Mouse (Mus musculus): Measurements from ENCODE around the gene Fbxo46. TPM values are rescaled to one million over a fixed set of nuclear protein-coding genes. Genes with fewer than 3 reads are reported as not detected.
"Not testable (repeated sequence)": the region's sequence is repeated elsewhere in the genome, so short reads cannot be mapped to it uniquely, and the experiment has no call there.

Gene Fbxo46
- polyA plus RNA-seq, 1 experiment from 2014 or later = 18.4 TPM

DNA sequence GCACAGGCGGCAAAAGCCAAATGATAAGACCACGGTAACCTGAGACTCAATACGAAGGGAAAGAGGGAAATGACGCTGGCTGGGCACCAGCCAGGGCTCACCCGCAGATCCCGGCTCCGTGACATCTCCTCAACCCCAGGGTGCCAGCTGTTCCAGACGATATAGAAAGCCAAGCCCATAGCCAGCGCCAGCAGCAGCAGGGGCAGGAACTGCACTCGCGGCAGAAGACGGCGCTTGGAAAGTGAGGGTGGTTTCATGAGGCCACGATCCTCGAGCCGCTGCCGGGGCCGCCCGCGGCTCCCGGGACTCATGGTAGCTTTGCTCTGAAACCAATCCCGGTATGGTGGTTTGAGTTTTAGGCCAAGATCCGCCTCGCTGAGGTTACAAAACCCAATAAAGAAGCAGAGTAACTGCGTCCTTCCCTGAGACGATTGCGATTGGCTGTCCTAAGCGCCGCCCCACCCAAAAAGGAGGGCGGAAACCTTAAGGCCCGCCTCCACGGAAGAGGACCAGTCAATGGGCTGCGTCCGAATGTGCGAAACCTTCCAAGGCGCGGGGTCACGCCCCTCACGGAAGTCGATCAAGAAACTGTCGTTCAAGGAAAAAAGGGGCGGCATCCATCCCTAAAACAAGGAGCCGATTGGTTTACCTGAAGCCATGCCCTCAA is 29.3 kb downstream of the Fbxo46 start, which contains the start of gene Qpctl:
Qpctl (minus strand) TSS at position 417 of the 667 bp plus-strand sequence.
- under 1% methylated on average over 43 of the region's 43 CpGs for whole genome bisulfite sequencing

GRCm38 (mm10) chr7:19149626-19150025 is 30.0 kb downstream of the Fbxo46 start, which contains the start of gene Snrpd2:
Snrpd2 (plus strand) TSS chr7:19149722.
- under 1% methylated on average over 24 of the region's 24 CpGs for WGBS
- Histone ChIP-seq H3K27ac (peak within 1 kb of the TSS; percentile 86), H3K27me3 (ENCODE audit: poor library complexity, severe bottlenecking) (no peaks in the 10 kb centered on the region), H3K9me3 (no peaks in the 10 kb centered on the region), H3K36me3 (replicated peaks) (peaks cover 49% of the 10 kb centered on the region), H3K4me1 (peaks cover 30% of the 10 kb centered on the region), H3K4me3 (peak within 1 kb of the TSS; percentile 89)
- peak; percentile 99 for DNase-seq (ENCODE audit: extremely low spot score, low spot score)

More for the DNA sequence above, 29.3 kb downstream of the Fbxo46 start, which contains the start of gene Qpctl:
- Histone ChIP-seq H3K4me1 (peaks cover 30% of the 10 kb centered on the region), H3K27ac (peak within 1 kb of the TSS; percentile 86), H3K4me3 (peak within 1 kb of the TSS; percentile 89), H3K36me3 (replicated peaks) (peaks cover 45% of the 10 kb centered on the region), H3K27me3 (ENCODE audit: poor library complexity, severe bottlenecking) (no peaks in the 10 kb centered on the region), H3K9me3 (no peaks in the 10 kb centered on the region)
- peak; percentile 96 for DNase-seq (ENCODE audit: extremely low spot score, low spot score)

DNA sequence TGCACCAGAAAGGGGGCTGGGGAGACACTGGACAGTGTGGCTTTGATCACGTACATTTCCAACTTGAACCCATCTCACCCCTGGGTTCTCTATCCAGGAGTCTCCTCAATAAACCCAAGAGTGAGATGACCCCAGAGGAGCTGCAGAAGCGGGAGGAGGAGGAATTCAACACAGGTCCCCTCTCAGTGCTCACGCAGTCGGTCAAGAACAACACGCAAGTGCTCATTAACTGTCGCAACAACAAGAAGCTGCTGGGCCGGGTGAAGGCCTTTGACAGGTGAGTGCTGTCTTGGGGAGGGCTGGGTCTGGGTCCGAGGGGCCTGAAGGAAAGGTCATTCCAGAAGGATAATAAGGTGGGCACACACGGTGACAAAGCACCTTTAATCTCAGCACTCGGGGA is 31.5 kb downstream of the Fbxo46 start:
- Histone ChIP-seq H3K4me1 (peaks cover 33% of the 10 kb centered on the region), H3K4me3 (peak overlapping the region; percentile 89; the same call in 1 of the 2 replicates), H3K36me3 (replicated peaks) (peaks cover 56% of the 10 kb centered on the region)
- not testable (repeated sequence) for H3K27me3 ChIP-seq (ENCODE audit: poor library complexity, severe bottlenecking); H3K9me3 ChIP-seq; H3K27ac ChIP-seq; DNase-seq (ENCODE audit: extremely low spot score, low spot score)
- WGBS = 93% methylated on average over 10 of the region's 10 CpGs

GRCm38 (mm10) chr7:19154796-19155195 is 35.1 kb downstream of the Fbxo46 start:
- H3K36me3 ChIP-seq (replicated peaks) = peaks cover 52% of the 10 kb centered on the region
- peaks cover 21% of the 10 kb centered on the region for H3K27me3 ChIP-seq (ENCODE audit: poor library complexity, severe bottlenecking)
- WGBS = 85% methylated on average over 8 of the region's 8 CpGs
- DNase-seq (ENCODE audit: extremely low spot score, low spot score) = no peak
- peaks cover 31% of the 10 kb centered on the region for H3K4me1 ChIP-seq
- no peaks in the 10 kb centered on the region for H3K9me3 ChIP-seq
- H3K4me3 ChIP-seq = no peak overlapping the region
- H3K27ac ChIP-seq = no peak overlapping the region

DNA sequence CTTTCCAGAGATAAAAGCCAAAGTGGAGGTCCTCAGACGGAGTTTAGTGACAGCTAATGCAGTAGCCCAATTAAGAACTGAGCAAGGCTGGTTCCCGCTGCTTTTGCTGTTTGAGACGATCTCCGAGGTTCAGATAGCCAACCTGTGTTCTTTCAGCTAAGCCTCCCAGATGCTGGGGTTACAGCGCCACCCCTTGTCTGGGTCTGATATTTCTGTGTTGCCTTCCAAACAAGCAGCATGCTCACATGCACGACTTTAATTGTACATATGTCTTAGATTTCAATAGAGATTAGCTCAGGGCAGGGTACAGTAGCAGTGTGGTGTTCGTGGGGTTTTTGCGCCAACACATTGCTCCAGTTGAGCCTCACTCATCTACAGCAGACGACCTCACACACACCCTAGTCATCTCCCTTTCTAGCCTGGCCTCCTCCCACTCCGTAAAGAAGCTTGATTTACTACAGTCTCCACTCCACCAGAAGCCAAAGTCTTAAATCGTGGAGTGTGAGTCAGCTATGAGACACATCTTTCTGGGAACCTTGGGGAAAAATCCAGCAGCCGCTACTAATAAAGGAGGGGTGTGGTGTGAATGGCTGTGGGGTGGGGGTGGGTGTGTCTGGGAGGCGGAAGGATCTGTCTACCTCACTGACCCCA is 36.3 kb downstream of the Fbxo46 start:
- no peaks in the 10 kb centered on the region for H3K9me3 ChIP-seq
- peaks cover 51% of the 10 kb centered on the region for H3K36me3 ChIP-seq (replicated peaks)
- no peak overlapping the region for H3K27ac ChIP-seq
- 64% methylated on average over 13 of the region's 13 CpGs for WGBS
- peaks cover 33% of the 10 kb centered on the region for H3K27me3 ChIP-seq (ENCODE audit: poor library complexity, severe bottlenecking)
- H3K4me1 ChIP-seq = peaks cover 31% of the 10 kb centered on the region
- no peak overlapping the region for H3K4me3 ChIP-seq
- no peak for DNase-seq (ENCODE audit: extremely low spot score, low spot score)

DNA sequence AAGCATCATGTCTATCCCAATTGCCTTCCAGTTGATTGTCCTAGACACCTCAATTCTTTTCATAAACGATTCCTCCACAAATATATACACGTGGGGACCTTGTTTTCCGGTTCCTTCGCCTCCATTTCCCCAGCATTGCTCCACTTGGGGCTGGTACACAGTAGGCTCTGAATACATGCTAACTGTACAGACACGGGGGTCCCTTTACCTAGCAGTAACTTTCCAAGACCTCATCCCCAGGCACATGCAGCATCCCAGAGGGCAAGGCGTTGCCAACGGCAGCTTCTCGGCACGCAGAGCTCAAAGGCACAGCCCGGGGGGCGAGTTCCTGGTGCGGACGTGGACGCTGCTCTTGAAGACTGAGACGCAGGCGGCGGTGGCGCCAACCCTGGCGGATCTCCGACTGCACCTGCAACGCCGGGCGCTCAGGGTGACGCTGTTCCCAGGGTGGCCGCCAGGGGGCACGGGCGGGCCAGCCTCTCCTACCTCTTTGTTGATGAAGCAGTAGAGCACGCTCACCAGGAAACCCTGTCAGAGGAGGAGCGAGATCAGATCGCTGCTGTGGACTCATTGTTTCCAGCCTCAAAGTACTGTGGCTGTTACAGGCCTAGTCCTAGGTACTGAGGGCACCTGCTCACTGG is 37.6 kb downstream of the Fbxo46 start:
- Histone ChIP-seq H3K4me1 (peaks cover 28% of the 10 kb centered on the region), H3K27me3 (ENCODE audit: poor library complexity, severe bottlenecking) (peaks cover 42% of the 10 kb centered on the region), H3K9me3 (no peaks in the 10 kb centered on the region), H3K27ac (peak overlapping the region; percentile 76), H3K4me3 (peak overlapping the region; percentile 38), H3K36me3 (replicated peaks) (peaks cover 38% of the 10 kb centered on the region)
- peak; percentile 89 for DNase-seq (ENCODE audit: extremely low spot score, low spot score)
- 7% methylated on average over 30 of the region's 30 CpGs for WGBS

- WGBS = 76% methylated on average over 11 of the region's 11 CpGs
- Histone ChIP-seq H3K27ac (no peak overlapping the region), H3K4me1 (peaks cover 30% of the 10 kb centered on the region), H3K9me3 (no peaks in the 10 kb centered on the region), H3K27me3 (ENCODE audit: poor library complexity, severe bottlenecking) (peaks cover 55% of the 10 kb centered on the region), H3K36me3 (replicated peaks) (peaks cover 24% of the 10 kb centered on the region), H3K4me3 (no peak overlapping the region)
- DNase-seq (ENCODE audit: extremely low spot score, low spot score) = no peak
These were observed 38.9 kb downstream of the Fbxo46 start for GRCm38 (mm10) chr7:19158601-19159000.

- H3K27me3 ChIP-seq (ENCODE audit: poor library complexity, severe bottlenecking) = peaks cover 63% of the 10 kb centered on the region
- H3K4me3 ChIP-seq = peak overlapping the region; percentile 55
- DNase-seq (ENCODE audit: extremely low spot score, low spot score) = no peak
- H3K27ac ChIP-seq = no peak overlapping the region
- no peaks in the 10 kb centered on the region for H3K9me3 ChIP-seq
- peaks cover 38% of the 10 kb centered on the region for H3K4me1 ChIP-seq
- 16% methylated on average over 18 of the region's 18 CpGs for WGBS
- peaks cover 16% of the 10 kb centered on the region for H3K36me3 ChIP-seq (replicated peaks)
These were observed 39.8 kb downstream of the Fbxo46 start for GRCm38 (mm10) chr7:19159411-19159810.

DNA sequence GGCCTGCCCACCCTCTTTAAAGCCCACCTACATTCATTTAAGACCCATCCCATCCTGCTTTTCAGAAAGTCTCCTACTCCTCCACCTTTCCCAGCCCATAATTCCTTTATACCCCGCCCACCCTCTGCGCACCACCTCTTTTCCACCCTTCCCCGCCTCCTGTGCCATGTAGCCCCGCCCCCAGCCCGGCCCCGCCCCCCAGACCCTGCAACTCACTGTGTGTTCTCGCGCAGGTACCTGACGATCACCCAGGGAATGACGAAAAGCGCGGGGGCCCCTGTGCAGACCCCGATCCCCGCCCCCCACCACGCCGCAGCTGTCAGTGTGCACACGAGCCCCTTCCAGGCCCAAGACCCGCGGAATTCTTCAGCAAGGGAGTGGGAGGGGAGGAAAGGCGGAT is 40.5 kb downstream of the Fbxo46 start:
- Histone ChIP-seq H3K4me3 (peak overlapping the region; percentile 55), H3K27me3 (ENCODE audit: poor library complexity, severe bottlenecking) (peaks cover 70% of the 10 kb centered on the region), H3K4me1 (peaks cover 45% of the 10 kb centered on the region), H3K27ac (0 out of 2 replicates have a peak overlapping the region, but pooled peaks have one; percentile 20), H3K9me3 (no peaks in the 10 kb centered on the region), H3K36me3 (replicated peaks) (peaks cover 9% of the 10 kb centered on the region)
- DNase-seq (ENCODE audit: extremely low spot score, low spot score) = peak; percentile 73
- under 1% methylated on average over 20 of the region's 20 CpGs for WGBS

GRCm38 (mm10) chr7:19162928-19163327 is 43.3 kb downstream of the Fbxo46 start:
- Histone ChIP-seq H3K9me3 (0 out of 2 replicates have a peak, but pooled peaks cover 6% of the 10 kb centered on the region), H3K27ac (no peak overlapping the region), H3K36me3 (replicated peaks) (no peaks in the 10 kb centered on the region), H3K27me3 (ENCODE audit: poor library complexity, severe bottlenecking) (peaks cover 84% of the 10 kb centered on the region), H3K4me3 (no peak overlapping the region), H3K4me1 (peaks cover 42% of the 10 kb centered on the region)
- 90% methylated on average over 7 of the region's 7 CpGs for WGBS
- no peak for DNase-seq (ENCODE audit: extremely low spot score, low spot score)

- peaks cover 78% of the 10 kb centered on the region for H3K27me3 ChIP-seq (ENCODE audit: poor library complexity, severe bottlenecking)
- 34% methylated on average over 12 of the region's 12 CpGs for WGBS
- H3K4me1 ChIP-seq = peaks cover 42% of the 10 kb centered on the region
- H3K9me3 ChIP-seq = 0 out of 2 replicates have a peak, but pooled peaks cover 6% of the 10 kb centered on the region
- no peak overlapping the region for H3K27ac ChIP-seq
- no peak for DNase-seq (ENCODE audit: extremely low spot score, low spot score)
- H3K4me3 ChIP-seq = peak overlapping the region; percentile 33
- no peaks in the 10 kb centered on the region for H3K36me3 ChIP-seq (replicated peaks)
These were observed 44.1 kb downstream of the Fbxo46 start for GRCm38 (mm10) chr7:19163752-19164151.

- Histone ChIP-seq H3K27ac (no peak overlapping the region), H3K4me1 (peaks cover 42% of the 10 kb centered on the region), H3K36me3 (replicated peaks) (no peaks in the 10 kb centered on the region), H3K4me3 (peak overlapping the region; percentile 33), H3K27me3 (ENCODE audit: poor library complexity, severe bottlenecking) (peaks cover 74% of the 10 kb centered on the region), H3K9me3 (0 out of 2 replicates have a peak, but pooled peaks cover 6% of the 10 kb centered on the region)
- peak; percentile 50 for DNase-seq (ENCODE audit: extremely low spot score, low spot score)
- WGBS = 0% methylated on average over 6 of the region's 6 CpGs
These were observed 44.5 kb downstream of the Fbxo46 start for GRCm38 (mm10) chr7:19164189-19164588.
